Mouse (Mus musculus) stomach, adult 2 months (tissue): ENCODE data around the gene Armc2. TPM values are rescaled to one million over a fixed set of nuclear protein-coding genes. Genes with fewer than 3 reads are reported as not detected.

Experiments used
- polyA plus RNA-seq: library from polyadenylated mRNA; depleted of rRNA; stranded (reverse); fragments of >200 nt; gene quantifications from 2 replicates; pipeline ENCODE4 v1.2.3, GENCODE M21; 2012; rRNA removed

The Armc2 gene
- 0.16 and 0.48 TPM in 2 replicates for polyA plus RNA-seq

GRCm38 (mm10) chr10:42018016-42018949 lies at the start of gene Armc2:
Gene Armc2 (minus strand): TSS chr10:42018442.

Other genes with a start within 250 kb of the Armc2 start
- 0.04 and 0.21 TPM in 2 replicates for gene Cep57l1, start 208.6 kb downstream of the Armc2 start, polyA plus RNA-seq
- 3.7 and 3.8 TPM in 2 replicates for gene Sesn1, start 208.5 kb downstream of the Armc2 start, polyA plus RNA-seq